Mouse (Mus musculus) hindbrain, embryonic 13.5 days (tissue): ENCODE measurements around the gene Il7r. TPM values are rescaled to one million over a fixed set of nuclear protein-coding genes. Genes with fewer than 3 reads are reported as not detected.

ENCODE experiments used
- ATAC-seq: fragments of 200-750 bp; cut with Nextera tagmentation; 2 replicates; pipeline ENCODE4 v1.8.0; 2017; ENCODE audit warnings: moderate TSS enrichment; ENCODE audit not compliant: low FRiP score
- H3K27ac ChIP-seq: fragments of 300-500 bp; sonication (generic); 2 replicates; pipeline ENCODE4 v1.5.1; 2015; ENCODE audit warnings: inconsistent platforms, mild to moderate bottlenecking, moderate library complexity
- H3K27me3 ChIP-seq: fragments of 300-500 bp; sonication (generic); 2 replicates; pipeline ENCODE4 v1.6.1; 2015; ENCODE audit warnings: mild to moderate bottlenecking, inconsistent platforms
- H3K36me3 ChIP-seq: fragments of 300-500 bp; sonication (generic); 2 replicates; pipeline ENCODE4 v1.6.1; 2015; ENCODE audit warnings: mild to moderate bottlenecking, inconsistent platforms
- H3K4me1 ChIP-seq: fragments of 300-500 bp; sonication (generic); replicated peaks from 2 replicates; pipeline ENCODE4 v1.6.1; 2015; ENCODE audit warnings: inconsistent platforms
- H3K4me2 ChIP-seq: fragments of 300-500 bp; sonication (generic); 2 replicates; pipeline ENCODE4 v1.6.1; 2015; ENCODE audit warnings: inconsistent platforms, mild to moderate bottlenecking, moderate library complexity
- H3K4me3 ChIP-seq: fragments of 300-500 bp; sonication (generic); 2 replicates; pipeline ENCODE4 v1.5.1; 2015; ENCODE audit warnings: mild to moderate bottlenecking, inconsistent platforms
- H3K9ac ChIP-seq: fragments of 300-500 bp; sonication (generic); 2 replicates; pipeline ENCODE4 v1.6.1; 2015; ENCODE audit warnings: mild to moderate bottlenecking, inconsistent platforms
- H3K9me3 ChIP-seq: fragments of 300-500 bp; sonication (generic); 2 replicates; pipeline ENCODE4 v1.6.1; 2016; ENCODE audit warnings: inconsistent platforms
- WGBS: fragments of 180-500 bp; shearing (Covaris S2); methylation state at CpG from one replicate; pipeline ENCODE4 v1.1.7; 2015; 5-methylcytosine and 5-hydroxymethylcytosine counted together
- polyA plus RNA-seq: library from polyadenylated mRNA; unstranded; fragments of >200 nt; fragmentation: Nextera tagmentation; extraction: Ambion mirVana; gene quantifications from 2 replicates; pipeline ENCODE4 v1.2.1, GENCODE M21; 2015

Gene Il7r
- polyA plus RNA-seq, 1 experiment from 2014 or later: not detected

DNA sequence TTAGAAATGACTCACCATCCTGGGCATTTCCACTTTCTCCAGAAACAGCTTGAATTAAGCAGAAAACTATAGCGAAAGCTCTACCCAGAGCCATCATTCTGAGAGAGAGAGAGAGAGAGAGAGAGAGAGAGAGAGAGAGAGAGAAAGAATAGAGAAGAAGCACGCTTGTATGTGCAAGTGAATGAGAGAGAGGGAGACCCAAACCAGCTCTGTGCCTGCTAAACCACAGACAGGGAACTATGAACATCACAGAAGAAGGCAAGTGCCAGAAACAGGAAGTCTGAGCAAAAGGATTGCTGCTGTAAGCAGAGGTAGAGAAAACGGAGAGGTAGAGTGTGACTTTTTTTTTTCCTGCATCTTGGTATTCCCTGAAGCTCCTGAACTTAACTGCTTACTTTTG is 330 bp downstream of the Il7r start:
- no peak overlapping the region for H3K9ac ChIP-seq
- H3K9me3 ChIP-seq: no peaks in the 10 kb centered on the region
- H3K4me3 ChIP-seq: no peak overlapping the region
- no peak overlapping the region for H3K27ac ChIP-seq
- WGBS: 81% methylated on average over 3 of the region's 3 CpGs
- H3K4me2 ChIP-seq: no peak overlapping the region
- no peaks in the 10 kb centered on the region for H3K27me3 ChIP-seq
- ATAC-seq: no peak
- no peaks in the 10 kb centered on the region for H3K4me1 ChIP-seq
- H3K36me3 ChIP-seq: no peaks in the 10 kb centered on the region

- H3K9ac ChIP-seq: no peak overlapping the region
- ATAC-seq: no peak
- H3K4me1 ChIP-seq: no peaks in the 10 kb centered on the region
- no peaks in the 10 kb centered on the region for H3K9me3 ChIP-seq
- no peak overlapping the region for H3K27ac ChIP-seq
- H3K4me3 ChIP-seq: no peak overlapping the region
- no peaks in the 10 kb centered on the region for H3K27me3 ChIP-seq
- no peak overlapping the region for H3K4me2 ChIP-seq
- H3K36me3 ChIP-seq: no peaks in the 10 kb centered on the region
- 82% methylated on average over 3 of the region's 3 CpGs for WGBS
Observed at GRCm38 (mm10) chr15:9528186-9528935, 1.6 kb downstream of the Il7r start.

DNA sequence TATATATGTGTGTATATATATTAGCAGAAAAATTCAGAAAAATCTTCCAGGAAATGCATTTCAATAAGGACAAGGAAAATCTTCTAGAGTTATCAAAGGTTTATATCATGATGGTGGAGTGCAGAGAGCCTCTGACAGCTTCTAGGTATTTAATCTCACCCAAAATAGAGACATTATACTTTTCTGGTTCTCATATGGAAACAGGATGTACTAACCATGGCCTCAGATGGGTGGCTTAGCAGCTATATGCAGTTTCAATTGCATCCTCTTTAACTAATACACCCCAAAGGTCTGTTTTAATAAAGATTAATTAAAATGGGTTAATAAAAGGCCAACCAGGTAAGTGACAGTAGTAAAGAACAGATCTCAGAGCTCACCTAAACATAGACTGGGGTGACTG is 3.6 kb downstream of the Il7r start:
- no peaks in the 10 kb centered on the region for H3K4me1 ChIP-seq
- no peaks in the 10 kb centered on the region for H3K27me3 ChIP-seq
- no peak overlapping the region for H3K9ac ChIP-seq
- no peak overlapping the region for H3K4me3 ChIP-seq
- no peak overlapping the region for H3K27ac ChIP-seq
- no peaks in the 10 kb centered on the region for H3K9me3 ChIP-seq
- ATAC-seq: no peak
- H3K36me3 ChIP-seq: no peaks in the 10 kb centered on the region
- no peak overlapping the region for H3K4me2 ChIP-seq

DNA sequence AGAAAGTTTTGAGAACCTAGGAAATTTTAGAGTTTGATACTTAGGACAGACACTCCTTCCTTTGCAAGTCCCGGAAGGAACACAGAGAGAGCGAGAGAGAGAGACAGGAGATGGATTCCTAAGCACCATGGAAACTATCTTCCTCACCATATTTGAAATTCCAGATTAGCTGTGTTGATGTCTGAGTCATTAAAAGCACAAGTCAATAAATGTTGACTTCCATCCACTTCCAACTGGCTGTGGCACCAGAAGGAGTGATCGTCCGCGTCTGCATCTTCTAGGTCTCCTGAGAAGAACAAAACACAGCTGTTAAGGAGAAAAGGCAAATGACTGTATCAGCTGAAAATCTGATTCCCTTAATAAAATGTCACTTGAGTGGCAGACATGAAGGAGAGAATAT is 5.1 kb downstream of the Il7r start:
- ATAC-seq: no peak
- no peaks in the 10 kb centered on the region for H3K36me3 ChIP-seq
- no peaks in the 10 kb centered on the region for H3K27me3 ChIP-seq
- no peaks in the 10 kb centered on the region for H3K4me1 ChIP-seq
- 90% methylated on average over 5 of the region's 5 CpGs for WGBS
- no peak overlapping the region for H3K4me3 ChIP-seq
- H3K9ac ChIP-seq: no peak overlapping the region
- no peak overlapping the region for H3K27ac ChIP-seq
- H3K4me2 ChIP-seq: no peak overlapping the region
- no peaks in the 10 kb centered on the region for H3K9me3 ChIP-seq

GRCm38 (mm10) chr15:9523956-9524355 is 6.0 kb downstream of the Il7r start:
- no peak overlapping the region for H3K9ac ChIP-seq
- H3K27ac ChIP-seq: no peak overlapping the region
- H3K36me3 ChIP-seq: no peaks in the 10 kb centered on the region
- no peak for ATAC-seq
- no peaks in the 10 kb centered on the region for H3K4me1 ChIP-seq
- no peak overlapping the region for H3K4me3 ChIP-seq
- no peaks in the 10 kb centered on the region for H3K27me3 ChIP-seq
- 88% methylated on average over 5 of the region's 5 CpGs for WGBS
- H3K9me3 ChIP-seq: no peaks in the 10 kb centered on the region
- no peak overlapping the region for H3K4me2 ChIP-seq

- no peak overlapping the region for H3K4me3 ChIP-seq
- H3K9ac ChIP-seq: no peak overlapping the region
- no peaks in the 10 kb centered on the region for H3K4me1 ChIP-seq
- no peaks in the 10 kb centered on the region for H3K27me3 ChIP-seq
- no peaks in the 10 kb centered on the region for H3K9me3 ChIP-seq
- H3K4me2 ChIP-seq: no peak overlapping the region
- no peak overlapping the region for H3K27ac ChIP-seq
- WGBS: 89% methylated on average over 3 of the region's 3 CpGs
- no peak for ATAC-seq
- H3K36me3 ChIP-seq: no peaks in the 10 kb centered on the region
Observed at GRCm38 (mm10) chr15:9523059-9523458, 6.9 kb downstream of the Il7r start.

GRCm38 (mm10) chr15:9492077-9492476 is 37.9 kb downstream of the Il7r start:
- H3K4me1 ChIP-seq: no peaks in the 10 kb centered on the region
- 81% methylated on average over 3 of the region's 3 CpGs for WGBS

GRCm38 (mm10) chr15:9489417-9490118 is 40.4 kb downstream of the Il7r start:
- ATAC-seq: no peak
- no peak overlapping the region for H3K9ac ChIP-seq
- WGBS: 96% methylated on average over 2 of the region's 2 CpGs

More at GRCm38 (mm10) chr15:9492077-9492476, 37.9 kb downstream of the Il7r start:
- no peak overlapping the region for H3K4me3 ChIP-seq
- H3K9me3 ChIP-seq: no peaks in the 10 kb centered on the region
- no peaks in the 10 kb centered on the region for H3K27me3 ChIP-seq
- no peaks in the 10 kb centered on the region for H3K36me3 ChIP-seq
- H3K27ac ChIP-seq: no peak overlapping the region
- H3K9ac ChIP-seq: no peak overlapping the region
- ATAC-seq: no peak
- H3K4me2 ChIP-seq: no peak overlapping the region

DNA sequence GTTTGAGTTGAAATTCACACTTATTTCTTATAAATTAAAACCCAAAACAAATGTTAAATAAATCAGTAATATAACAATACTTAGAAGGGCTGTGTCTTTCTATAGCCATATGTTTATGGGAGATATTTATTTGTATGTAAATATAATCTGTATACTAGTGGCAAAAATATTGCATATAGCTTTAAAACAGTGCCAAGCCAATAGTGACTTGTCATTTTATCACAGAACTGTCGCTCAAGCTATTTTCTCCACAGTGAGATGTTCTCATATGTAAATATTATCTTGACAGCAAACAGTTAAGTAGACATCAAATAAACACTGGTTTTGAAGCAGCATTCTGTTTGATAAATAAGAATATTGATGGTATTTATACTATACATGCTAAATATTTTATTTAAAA is 56.8 kb downstream of the Il7r start:
- H3K27me3 ChIP-seq: no peaks in the 10 kb centered on the region
- ATAC-seq: no peak
- H3K9ac ChIP-seq: no peak overlapping the region
- no peaks in the 10 kb centered on the region for H3K4me1 ChIP-seq
- 94% methylated on average over 1 of the region's 1 CpGs for WGBS
- H3K36me3 ChIP-seq: no peaks in the 10 kb centered on the region
- H3K9me3 ChIP-seq: no peaks in the 10 kb centered on the region
- H3K4me2 ChIP-seq: no peak overlapping the region
- H3K4me3 ChIP-seq: no peak overlapping the region
- H3K27ac ChIP-seq: no peak overlapping the region

More at GRCm38 (mm10) chr15:9489417-9490118, 40.4 kb downstream of the Il7r start:
- H3K4me1 ChIP-seq: no peaks in the 10 kb centered on the region
- H3K4me2 ChIP-seq: no peak overlapping the region
- no peak overlapping the region for H3K4me3 ChIP-seq
- H3K27ac ChIP-seq: no peak overlapping the region
- no peaks in the 10 kb centered on the region for H3K27me3 ChIP-seq
- H3K9me3 ChIP-seq: no peaks in the 10 kb centered on the region
- no peaks in the 10 kb centered on the region for H3K36me3 ChIP-seq

DNA sequence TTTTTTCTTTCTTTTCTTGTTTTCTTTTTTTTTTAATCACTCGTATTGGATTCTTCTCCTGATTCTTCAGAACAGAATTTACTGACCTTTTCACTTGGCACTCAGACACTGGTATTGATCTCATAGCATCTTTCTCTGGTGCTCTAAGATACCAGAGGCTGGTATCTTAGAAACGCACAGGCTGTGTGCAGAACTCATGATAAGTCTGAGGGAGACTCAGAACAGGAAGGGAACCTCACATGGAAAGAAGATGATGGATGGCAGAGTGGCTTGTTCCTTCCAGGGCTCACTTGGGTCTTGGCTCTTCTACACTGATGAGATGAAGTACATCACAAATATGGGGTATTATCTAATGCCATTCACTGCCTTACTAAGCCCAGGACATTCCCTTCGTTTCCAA is 57.4 kb downstream of the Il7r start:
- Histone ChIP-seq H3K9ac (no peak overlapping the region), H3K27ac (no peak overlapping the region), H3K9me3 (no peaks in the 10 kb centered on the region), H3K4me3 (no peak overlapping the region), H3K4me2 (no peak overlapping the region), H3K27me3 (no peaks in the 10 kb centered on the region), H3K36me3 (no peaks in the 10 kb centered on the region), H3K4me1 (no peaks in the 10 kb centered on the region)
- no peak for ATAC-seq
- 53% methylated on average over 3 of the region's 3 CpGs for WGBS

- 62% methylated on average over 3 of the region's 3 CpGs for WGBS
Observed at GRCm38 (mm10) chr15:9472167-9472566, 57.8 kb downstream of the Il7r start.

GRCm38 (mm10) chr15:9471053-9471685 is 58.8 kb downstream of the Il7r start:
- WGBS: 91% methylated on average over 4 of the region's 4 CpGs
- no peaks in the 10 kb centered on the region for H3K36me3 ChIP-seq
- ATAC-seq: no peak

More at GRCm38 (mm10) chr15:9472167-9472566, 57.8 kb downstream of the Il7r start:
- Histone ChIP-seq H3K36me3 (no peaks in the 10 kb centered on the region), H3K9ac (no peak overlapping the region), H3K4me2 (no peak overlapping the region), H3K27me3 (no peaks in the 10 kb centered on the region), H3K4me3 (no peak overlapping the region), H3K4me1 (no peaks in the 10 kb centered on the region), H3K27ac (no peak overlapping the region), H3K9me3 (no peaks in the 10 kb centered on the region)
- no peak for ATAC-seq

More at GRCm38 (mm10) chr15:9471053-9471685, 58.8 kb downstream of the Il7r start:
- Histone ChIP-seq H3K4me1 (no peaks in the 10 kb centered on the region), H3K4me2 (no peak overlapping the region), H3K9ac (no peak overlapping the region), H3K4me3 (no peak overlapping the region), H3K27me3 (no peaks in the 10 kb centered on the region), H3K9me3 (no peaks in the 10 kb centered on the region), H3K27ac (no peak overlapping the region)
